Mouse (Mus musculus): ENCODE results near the gene Zbtb1. TPM values are rescaled to one million over a fixed set of nuclear protein-coding genes. Genes with fewer than 3 reads are reported as not detected.
"Not testable (repeated sequence)": the region's sequence is repeated elsewhere in the genome, so short reads cannot be mapped to it uniquely, and the experiment has no call there.

The Zbtb1 gene
- polyA plus RNA-seq, 1 experiment: 3.4 TPM

DNA sequence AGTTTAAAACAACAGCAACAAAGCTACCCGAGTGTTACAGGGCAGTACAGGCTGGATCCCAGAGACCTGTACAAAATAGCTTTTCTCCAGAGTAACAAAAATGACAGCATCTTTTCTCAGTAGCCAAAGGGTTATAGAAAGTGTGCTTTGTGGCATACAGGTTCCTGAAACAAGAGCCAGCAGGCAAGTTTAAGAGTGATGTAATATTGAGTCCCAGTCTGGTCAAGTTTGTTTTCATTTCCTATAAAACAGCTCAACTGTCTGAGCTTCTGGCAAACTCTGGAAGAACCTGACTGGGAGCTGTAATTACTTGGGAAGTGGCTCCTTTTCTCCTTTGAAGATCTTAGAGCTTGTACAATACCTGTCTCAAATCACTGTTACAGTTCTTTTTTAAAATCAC, 37.1 kb downstream of the Zbtb1 start:
- no peak for DNase-seq (ENCODE audit: low read depth)
- TF ChIP-seq POLR2A (IDR thresholded peaks at IDR 0.05; ENCODE audit: borderline replicate concordance, extremely low read depth, insufficient read depth, insufficient read length, poor library complexity, severe bottlenecking) (no peak), CTCF (IDR thresholded peaks at IDR 0.05; ENCODE audit: borderline replicate concordance, extremely low read depth, insufficient read depth, insufficient read length) (no peak)

GRCm38 (mm10) chr12:76409166-76409565, 39.1 kb downstream of the Zbtb1 start:
- no peak for DNase-seq (ENCODE audit: low read depth)
- no peak for TF ChIP-seq CTCF (IDR thresholded peaks at IDR 0.05; ENCODE audit: borderline replicate concordance, extremely low read depth, insufficient read depth, insufficient read length)
- no peak for TF ChIP-seq POLR2A (IDR thresholded peaks at IDR 0.05; ENCODE audit: borderline replicate concordance, extremely low read depth, insufficient read depth, insufficient read length, poor library complexity, severe bottlenecking)

DNA sequence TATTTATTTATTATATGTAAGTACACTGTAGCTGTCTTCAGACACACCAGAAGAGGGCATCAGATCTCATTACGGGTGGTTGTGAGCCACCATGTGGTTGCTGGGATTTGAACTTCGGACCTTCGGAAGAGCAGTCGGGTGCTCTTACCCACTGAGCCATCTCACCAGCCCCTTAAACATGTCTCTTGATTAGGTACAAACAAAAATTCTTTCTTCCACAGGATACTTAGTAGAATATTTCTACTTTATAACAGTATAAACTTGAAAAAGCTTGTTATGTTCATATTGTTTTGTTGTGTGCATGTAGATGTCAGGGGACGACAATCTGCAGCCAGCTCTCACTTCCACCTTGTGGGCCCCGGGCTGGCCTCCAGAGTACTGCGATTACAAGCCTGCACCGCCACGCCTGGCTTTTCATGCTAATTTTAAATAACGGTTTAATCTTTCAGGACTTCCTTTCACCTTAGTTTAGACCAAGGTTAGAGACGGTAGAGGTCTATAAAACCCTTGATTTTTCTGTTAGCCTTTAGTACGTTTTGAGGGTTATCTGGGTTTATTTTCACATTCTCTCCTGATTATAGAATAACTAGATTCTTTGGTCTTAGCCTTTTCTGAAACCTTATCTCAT, 45.4 kb downstream of the Zbtb1 start:
- no peak for DNase-seq (ENCODE audit: low read depth)
- TF ChIP-seq POLR2A (IDR thresholded peaks at IDR 0.05; ENCODE audit: borderline replicate concordance, extremely low read depth, insufficient read depth, insufficient read length, poor library complexity, severe bottlenecking): no peak

- no peak for TF ChIP-seq POLR2A (IDR thresholded peaks at IDR 0.05; ENCODE audit: borderline replicate concordance, extremely low read depth, insufficient read depth, insufficient read length, poor library complexity, severe bottlenecking)
- TF ChIP-seq CTCF (IDR thresholded peaks at IDR 0.05; ENCODE audit: borderline replicate concordance, extremely low read depth, insufficient read depth, insufficient read length): no peak
- DNase-seq (ENCODE audit: low read depth): peak; percentile 14
Observed at GRCm38 (mm10) chr12:76417433-76417854, 47.4 kb downstream of the Zbtb1 start, which contains the start of gene Ppp1r36. Ppp1r36 (plus strand) TSS chr12:76417538.

DNA sequence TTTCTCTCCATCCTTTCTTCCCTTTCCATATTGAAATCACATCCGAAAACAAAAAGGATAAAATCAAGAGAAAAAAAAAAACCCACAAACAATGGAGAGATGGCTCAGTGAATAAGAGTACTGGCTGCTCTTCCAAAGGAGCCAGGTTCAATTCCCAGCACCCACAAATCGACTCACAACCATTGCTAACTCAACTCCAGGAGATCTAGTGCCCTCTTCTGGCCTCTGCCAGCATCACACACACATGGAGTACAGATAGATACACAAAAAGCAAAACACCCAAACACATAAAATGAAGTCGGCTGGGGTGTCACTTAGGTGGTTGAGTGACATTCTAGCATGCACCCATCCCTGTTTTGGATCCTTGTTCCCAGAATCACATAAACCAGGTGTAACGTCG, 48.3 kb downstream of the Zbtb1 start:
- no peak for DNase-seq (ENCODE audit: low read depth)
- no peak for TF ChIP-seq POLR2A (IDR thresholded peaks at IDR 0.05; ENCODE audit: borderline replicate concordance, extremely low read depth, insufficient read depth, insufficient read length, poor library complexity, severe bottlenecking)
- no peak for TF ChIP-seq CTCF (IDR thresholded peaks at IDR 0.05; ENCODE audit: borderline replicate concordance, extremely low read depth, insufficient read depth, insufficient read length)

DNA sequence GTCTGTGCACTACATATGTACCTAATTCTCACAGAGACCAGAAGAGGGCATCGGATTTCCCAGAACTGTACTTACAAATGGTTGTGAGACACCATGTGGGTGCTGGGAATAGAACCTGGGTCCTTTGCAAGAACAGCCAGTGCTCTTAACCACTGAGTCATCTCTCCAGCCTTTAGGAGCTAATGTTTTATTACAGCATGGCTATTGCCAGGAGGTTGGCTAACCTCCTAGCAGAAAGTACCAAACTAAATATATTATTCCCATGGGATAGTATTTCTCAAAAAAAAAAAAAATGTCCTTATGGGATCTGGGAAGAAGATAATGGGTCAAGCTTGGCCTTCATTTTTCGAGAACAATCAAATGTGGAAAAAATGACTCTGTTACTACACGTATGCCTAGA, 55.2 kb downstream of the Zbtb1 start:
- DNase-seq (ENCODE audit: low read depth): no peak
- TF ChIP-seq POLR2A (IDR thresholded peaks at IDR 0.05; ENCODE audit: borderline replicate concordance, extremely low read depth, insufficient read depth, insufficient read length, poor library complexity, severe bottlenecking): no peak
- no peak for TF ChIP-seq CTCF (IDR thresholded peaks at IDR 0.05; ENCODE audit: borderline replicate concordance, extremely low read depth, insufficient read depth, insufficient read length)

DNA sequence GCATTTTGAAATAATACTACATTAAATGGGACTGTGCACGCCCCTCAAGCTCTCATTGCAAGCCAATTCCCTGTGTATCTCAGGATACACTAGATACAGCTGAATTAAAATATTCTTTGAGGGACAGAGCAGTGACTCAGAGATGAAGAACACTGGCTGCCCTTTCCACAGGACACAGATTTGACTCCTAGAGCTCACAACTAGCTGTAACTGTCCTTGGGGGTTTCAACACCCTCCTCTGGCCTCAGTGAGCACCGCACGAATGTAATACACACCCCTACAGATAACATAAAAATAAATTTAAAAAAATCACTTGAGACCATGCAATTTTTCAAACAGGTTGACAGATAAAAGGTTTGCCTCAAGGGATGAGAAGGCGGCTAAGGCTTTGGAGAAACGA, 57.5 kb downstream of the Zbtb1 start:
- no peak for DNase-seq (ENCODE audit: low read depth)
- no peak for TF ChIP-seq POLR2A (IDR thresholded peaks at IDR 0.05; ENCODE audit: borderline replicate concordance, extremely low read depth, insufficient read depth, insufficient read length, poor library complexity, severe bottlenecking)
- TF ChIP-seq CTCF (IDR thresholded peaks at IDR 0.05; ENCODE audit: borderline replicate concordance, extremely low read depth, insufficient read depth, insufficient read length): no peak

DNA sequence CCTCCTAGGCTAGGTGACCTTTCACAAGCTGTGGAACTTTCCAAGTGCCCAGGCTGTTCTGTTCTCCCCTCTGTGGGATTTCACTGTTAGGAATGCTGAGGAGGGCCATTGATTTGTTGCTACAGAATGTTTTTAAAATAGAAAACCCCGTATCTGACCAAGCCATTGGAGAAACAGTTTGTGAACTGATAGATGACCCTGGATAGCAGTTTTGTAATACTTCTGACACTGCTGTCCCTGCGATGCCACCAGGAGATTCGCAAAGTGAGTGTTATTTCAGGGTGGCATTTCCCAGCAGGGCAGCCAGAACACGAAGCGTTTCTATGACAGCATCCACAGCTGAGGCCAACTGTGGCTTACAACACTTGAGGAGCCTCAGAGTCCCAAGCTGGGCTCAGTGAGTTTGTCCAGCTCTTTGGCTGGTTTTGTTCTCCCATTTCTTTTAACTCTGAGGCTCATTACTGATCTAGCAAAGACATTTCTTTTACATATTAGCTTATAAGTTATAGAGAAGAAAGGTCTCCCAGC, 60.9 kb downstream of the Zbtb1 start:
- no peak for TF ChIP-seq CTCF (IDR thresholded peaks at IDR 0.05; ENCODE audit: borderline replicate concordance, extremely low read depth, insufficient read depth, insufficient read length)
- no peak for TF ChIP-seq POLR2A (IDR thresholded peaks at IDR 0.05; ENCODE audit: borderline replicate concordance, extremely low read depth, insufficient read depth, insufficient read length, poor library complexity, severe bottlenecking)
- no peak for DNase-seq (ENCODE audit: low read depth)

DNA sequence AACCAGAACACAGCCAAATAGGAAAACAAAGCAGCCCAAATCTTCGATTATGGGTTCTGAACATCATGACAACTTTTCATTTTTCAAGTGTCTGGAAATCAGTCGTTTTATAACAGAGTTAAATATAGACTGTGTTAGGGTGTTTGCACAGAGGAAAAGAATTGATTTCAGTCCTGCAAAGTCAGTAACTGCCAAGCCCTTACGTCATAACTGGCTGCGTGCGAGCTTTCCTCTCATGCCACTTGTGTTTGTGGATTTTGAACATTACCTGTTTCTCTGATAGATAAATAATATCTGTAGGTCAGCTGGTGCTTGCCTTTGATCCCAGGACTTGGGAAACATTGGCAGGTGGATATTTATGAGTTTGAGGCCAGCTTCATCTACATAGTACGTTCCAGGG, 61.4 kb downstream of the Zbtb1 start:
- TF ChIP-seq POLR2A (IDR thresholded peaks at IDR 0.05; ENCODE audit: borderline replicate concordance, extremely low read depth, insufficient read depth, insufficient read length, poor library complexity, severe bottlenecking) (no peak), CTCF (IDR thresholded peaks at IDR 0.05; ENCODE audit: borderline replicate concordance, extremely low read depth, insufficient read depth, insufficient read length) (no peak)
- DNase-seq (ENCODE audit: low read depth): no peak

DNA sequence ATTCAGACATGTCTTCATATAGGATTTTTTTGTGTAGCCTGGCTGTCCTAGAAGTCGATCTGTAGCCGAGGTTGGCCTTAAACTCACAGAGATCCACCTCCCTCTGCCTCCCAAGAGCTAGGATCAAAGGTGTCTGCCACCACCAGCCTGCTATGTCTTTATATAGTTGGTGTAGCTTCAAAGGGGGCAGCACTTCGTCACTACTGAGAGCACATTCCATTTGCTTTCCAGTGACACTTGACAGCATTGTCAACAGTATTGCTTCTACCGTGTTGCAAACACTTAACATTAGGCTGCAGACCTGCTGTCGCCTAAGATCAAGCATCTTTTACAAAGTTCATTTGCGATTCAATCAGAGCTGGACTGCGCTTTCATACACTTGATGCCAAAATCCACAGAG, 64.0 kb downstream of the Zbtb1 start:
- no peak for TF ChIP-seq CTCF (IDR thresholded peaks at IDR 0.05; ENCODE audit: borderline replicate concordance, extremely low read depth, insufficient read depth, insufficient read length)
- no peak for DNase-seq (ENCODE audit: low read depth)

DNA sequence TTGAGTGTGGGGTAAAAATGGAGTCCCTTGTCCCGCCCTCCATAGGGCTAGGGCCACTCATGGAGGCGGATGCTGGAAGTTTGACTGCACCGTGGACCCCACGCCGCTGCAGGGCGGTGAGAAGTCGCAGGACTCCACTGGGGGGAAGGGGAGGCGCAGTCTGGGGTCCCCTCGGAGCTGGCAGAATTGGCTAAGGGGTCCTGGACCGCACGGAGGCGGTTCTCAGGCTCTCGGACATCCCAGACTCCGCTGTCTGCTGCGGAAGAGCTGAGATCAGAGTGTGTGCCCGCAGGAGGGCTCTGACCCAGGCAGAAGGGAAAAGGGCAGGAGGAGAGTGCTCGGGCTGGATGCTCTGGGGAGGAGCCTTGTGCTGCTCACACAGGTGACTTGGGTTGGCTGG, 65.0 kb downstream of the Zbtb1 start:
- no peak for TF ChIP-seq CTCF (IDR thresholded peaks at IDR 0.05; ENCODE audit: borderline replicate concordance, extremely low read depth, insufficient read depth, insufficient read length)
- no peak for TF ChIP-seq POLR2A (IDR thresholded peaks at IDR 0.05; ENCODE audit: borderline replicate concordance, extremely low read depth, insufficient read depth, insufficient read length, poor library complexity, severe bottlenecking)
- DNase-seq (ENCODE audit: low read depth): no peak

DNA sequence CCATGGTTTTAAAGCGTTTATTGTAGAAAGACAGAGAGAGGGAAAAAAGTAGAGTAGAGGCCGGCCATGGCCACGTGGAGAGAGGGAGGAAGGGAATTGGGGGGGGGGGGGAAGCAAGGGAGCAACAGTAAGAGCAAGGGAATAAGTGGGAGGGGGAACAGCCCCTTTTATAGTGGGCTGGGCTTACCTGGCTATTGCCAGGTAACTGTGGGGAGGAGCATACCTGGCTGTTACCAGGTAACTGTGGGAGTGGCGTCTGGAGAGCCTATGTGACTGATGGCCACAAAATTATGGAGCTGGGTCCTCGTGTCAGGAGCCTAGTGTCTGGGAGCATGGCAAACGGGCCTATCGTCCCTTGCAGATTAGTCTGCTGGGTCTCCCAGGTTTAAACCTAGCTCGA, 65.5 kb downstream of the Zbtb1 start:
- DNase-seq (ENCODE audit: low read depth): no peak

DNA sequence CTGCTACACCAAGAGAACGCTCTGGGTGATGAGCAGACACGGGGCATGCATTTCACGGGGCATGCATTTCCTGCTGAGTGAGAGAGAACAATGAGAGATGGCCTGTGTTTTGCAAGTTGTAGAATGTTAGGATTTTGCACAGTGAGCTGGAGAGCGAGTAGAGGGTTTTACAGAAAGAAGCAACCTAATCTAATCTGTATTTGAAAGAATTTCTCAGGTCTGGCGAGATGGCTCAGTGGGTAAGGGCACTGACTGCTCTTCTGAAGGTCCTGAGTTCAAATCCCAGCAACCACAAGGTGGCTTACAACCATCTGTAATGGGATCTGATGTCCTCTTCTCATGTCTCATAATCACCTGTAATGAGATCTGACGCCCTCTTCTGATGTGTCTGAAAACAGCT, 73.4 kb downstream of the Zbtb1 start:
- DNase-seq (ENCODE audit: low read depth): not testable (repeated sequence)

More for the DNA sequence above, 65.5 kb downstream of the Zbtb1 start:
- TF ChIP-seq CTCF (IDR thresholded peaks at IDR 0.05; ENCODE audit: borderline replicate concordance, extremely low read depth, insufficient read depth, insufficient read length) (no peak), POLR2A (IDR thresholded peaks at IDR 0.05; ENCODE audit: borderline replicate concordance, extremely low read depth, insufficient read depth, insufficient read length, poor library complexity, severe bottlenecking) (no peak)

Data from brain, embryonic 14.5 days (tissue).